Mouse (Mus musculus) testis, adult 2 months (tissue): ENCODE measurements around the gene Bpi. TPM values are rescaled to one million over a fixed set of nuclear protein-coding genes. Genes with fewer than 3 reads are reported as not detected.

ENCODE experiments used
- H3K27ac ChIP-seq: fragments of 200-500 bp; 2 replicates; pipeline ENCODE4 v1.5.1; 2012; ENCODE audit warnings: low read depth, low read length; ENCODE audit not compliant: control insufficient read depth, insufficient read depth
- H3K27me3 ChIP-seq: fragments of 200-500 bp; 2 replicates; pipeline ENCODE4 v1.6.1; 2012; ENCODE audit warnings: mild to moderate bottlenecking, low read length, moderate library complexity; ENCODE audit not compliant: control insufficient read depth, insufficient read depth
- H3K36me3 ChIP-seq: fragments of 200-500 bp; 2 replicates; pipeline ENCODE4 v1.6.1; 2012; ENCODE audit warnings: mild to moderate bottlenecking, low read length; ENCODE audit not compliant: control insufficient read depth, insufficient read depth
- H3K4me1 ChIP-seq: fragments of 200-500 bp; 2 replicates; pipeline ENCODE4 v1.6.1; 2012; ENCODE audit warnings: low read length; ENCODE audit not compliant: control insufficient read depth, insufficient read depth
- H3K4me3 ChIP-seq: fragments of 200-500 bp; 2 replicates; pipeline ENCODE4 v1.5.1; 2012; ENCODE audit warnings: low read depth, mild to moderate bottlenecking, low read length, moderate library complexity, mixed read lengths; ENCODE audit not compliant: control insufficient read depth
- CTCF ChIP-seq: fragments of 200-500 bp; IDR thresholded peaks from 2 replicates; pipeline ENCODE4 v1.5.1; 2012; ENCODE audit warnings: low read depth, mild to moderate bottlenecking, inconsistent platforms, low read length, moderate library complexity; ENCODE audit not compliant: control insufficient read depth, insufficient read depth, insufficient replicate concordance
- POLR2A ChIP-seq: fragments of 200-500 bp; IDR thresholded peaks from 2 replicates; pipeline ENCODE4 v1.6.1; 2012; ENCODE audit warnings: low read depth, mild to moderate bottlenecking, inconsistent platforms, low read length, moderate library complexity; ENCODE audit not compliant: control insufficient read depth
- polyA plus RNA-seq: library from polyadenylated mRNA; depleted of rRNA; stranded (reverse); fragments of >200 nt; gene quantifications from 2 replicates; pipeline ENCODE4 v1.2.3, GENCODE M21; 2012; rRNA removed

The Bpi gene
- polyA plus RNA-seq: 60.2 and 67.8 TPM in 2 replicates

- Histone ChIP-seq H3K36me3 (no peaks in the 10 kb centered on the region), H3K4me3 (peak within 1 kb of the TSS; percentile 85), H3K27ac (peak within 1 kb of the TSS; percentile 33)
Measured at GRCm38 (mm10) chr2:158258005-158258418, at the start of gene Bpi. Bpi (plus strand) TSS chr2:158258094.

GRCm38 (mm10) chr2:158209776-158210175 lies 48.1 kb upstream of the Bpi start:
- no peak overlapping the region for H3K4me3 ChIP-seq
- no peaks in the 10 kb centered on the region for H3K36me3 ChIP-seq
- no peaks in the 10 kb centered on the region for H3K4me1 ChIP-seq
- H3K27ac ChIP-seq: no peak overlapping the region
- TF ChIP-seq POLR2A: no peak
- no peak for TF ChIP-seq CTCF
- no peaks in the 10 kb centered on the region for H3K27me3 ChIP-seq

More at GRCm38 (mm10) chr2:158258005-158258418, at the start of gene Bpi:
- TF ChIP-seq POLR2A (peak; percentile 65), CTCF (no peak)
- H3K27me3 ChIP-seq: no peaks in the 10 kb centered on the region
- H3K4me1 ChIP-seq: peaks cover 23% of the 10 kb centered on the region

GRCm38 (mm10) chr2:158210503-158210902 lies 47.4 kb upstream of the Bpi start:
- TF ChIP-seq CTCF (no peak), POLR2A (no peak)
- H3K4me3 ChIP-seq: no peak overlapping the region
- H3K27ac ChIP-seq: no peak overlapping the region
- H3K4me1 ChIP-seq: no peaks in the 10 kb centered on the region
- no peaks in the 10 kb centered on the region for H3K27me3 ChIP-seq
- no peaks in the 10 kb centered on the region for H3K36me3 ChIP-seq

GRCm38 (mm10) chr2:158210958-158211357 lies 46.9 kb upstream of the Bpi start:
- TF ChIP-seq POLR2A: no peak
- TF ChIP-seq CTCF: no peak
- H3K36me3 ChIP-seq: no peaks in the 10 kb centered on the region
- H3K27ac ChIP-seq: no peak overlapping the region
- H3K4me1 ChIP-seq: no peaks in the 10 kb centered on the region
- no peaks in the 10 kb centered on the region for H3K27me3 ChIP-seq
- no peak overlapping the region for H3K4me3 ChIP-seq

- TF ChIP-seq CTCF: peak; percentile 38; the same call in 1 of the 2 replicates
- TF ChIP-seq POLR2A: no peak
- H3K27me3 ChIP-seq: no peaks in the 10 kb centered on the region
- H3K4me1 ChIP-seq: no peaks in the 10 kb centered on the region
- no peaks in the 10 kb centered on the region for H3K36me3 ChIP-seq
- no peak overlapping the region for H3K27ac ChIP-seq
- H3K4me3 ChIP-seq: no peak overlapping the region
Measured at GRCm38 (mm10) chr2:158211764-158212471, 46.0 kb upstream of the Bpi start.

- Histone ChIP-seq H3K4me1 (no peaks in the 10 kb centered on the region), H3K36me3 (no peaks in the 10 kb centered on the region), H3K27me3 (no peaks in the 10 kb centered on the region), H3K4me3 (no peak overlapping the region), H3K27ac (no peak overlapping the region)
- TF ChIP-seq CTCF: no peak
- TF ChIP-seq POLR2A: no peak
Measured at GRCm38 (mm10) chr2:158215283-158216117, 42.4 kb upstream of the Bpi start.

- H3K4me1 ChIP-seq: no peaks in the 10 kb centered on the region; the same call in 1 of the 2 replicates
- no peaks in the 10 kb centered on the region for H3K27me3 ChIP-seq
- TF ChIP-seq CTCF (no peak), POLR2A (no peak)
- no peak overlapping the region; the same call in 1 of the 2 replicates for H3K27ac ChIP-seq
- no peak overlapping the region for H3K4me3 ChIP-seq
- H3K36me3 ChIP-seq: no peaks in the 10 kb centered on the region
Measured at GRCm38 (mm10) chr2:158216510-158216909, 41.4 kb upstream of the Bpi start.
